Mouse (Mus musculus): Measurements from ENCODE around the gene Mboat1.

DNA sequence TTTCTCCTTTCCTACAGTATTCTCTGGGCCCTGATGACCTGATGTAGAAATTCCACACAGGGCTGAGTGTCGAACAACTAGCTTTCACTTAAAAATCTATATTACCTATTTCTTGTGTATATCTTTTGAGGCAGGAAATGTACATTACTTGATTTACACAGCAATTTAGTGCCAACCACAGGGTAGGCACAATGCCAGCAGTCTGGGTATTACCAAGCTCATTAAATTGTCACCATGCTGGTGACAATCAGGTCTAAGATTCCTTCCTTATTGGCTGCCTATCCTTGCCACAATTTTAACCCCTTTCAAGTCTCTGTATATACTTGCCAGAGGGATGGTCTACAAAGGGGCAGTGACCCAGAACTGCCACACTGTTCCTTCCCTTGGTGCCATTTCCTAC, 71.9 kb downstream of the Mboat1 start:
- TF ChIP-seq CTCF (IDR thresholded peaks at IDR 0.05): no peak
- TF ChIP-seq POLR2A (IDR thresholded peaks at IDR 0.05; ENCODE audit: insufficient read depth, low read depth, low read length): no peak

Data from heart, adult 2 months (tissue).